Mouse (Mus musculus): Measurements from ENCODE around the gene Nbr1. TPM values are rescaled to one million over a fixed set of nuclear protein-coding genes. Genes with fewer than 3 reads are reported as not detected.

Gene Nbr1
- polyA plus RNA-seq, 1 experiment: 137 TPM

GRCm38 (mm10) chr11:101556541-101556940, 4.6 kb downstream of the Nbr1 start:
- no peak for TF ChIP-seq CTCF (IDR thresholded peaks at IDR 0.05; ENCODE audit: borderline replicate concordance, insufficient read depth, low read depth, low read length)
- no peak for TF ChIP-seq POLR2A (IDR thresholded peaks at IDR 0.05; ENCODE audit: borderline replicate concordance, insufficient read depth, low read length)
- H3K4me3 ChIP-seq (replicated peaks; ENCODE audit: insufficient read depth, low read depth, low read length): no peak overlapping the region
- WGBS: 71% methylated on average over 7 of the region's 7 CpGs
- H3K27me3 ChIP-seq (ENCODE audit: control insufficient read depth, insufficient read depth, low read length): no peaks in the 10 kb centered on the region
- H3K4me1 ChIP-seq (ENCODE audit: control insufficient read depth, insufficient read depth, low read length): no peaks in the 10 kb centered on the region
- H3K27ac ChIP-seq (ENCODE audit: insufficient read depth, low read length): no peak overlapping the region
- DNase-seq: no peak

GRCm38 (mm10) chr11:101556954-101557353, 5.0 kb downstream of the Nbr1 start:
- TF ChIP-seq POLR2A (IDR thresholded peaks at IDR 0.05; ENCODE audit: borderline replicate concordance, insufficient read depth, low read length) (no peak), CTCF (IDR thresholded peaks at IDR 0.05; ENCODE audit: borderline replicate concordance, insufficient read depth, low read depth, low read length) (no peak)
- 28% methylated on average over 2 of the region's 2 CpGs for WGBS
- DNase-seq: no peak

GRCm38 (mm10) chr11:101562391-101562790, 10.4 kb downstream of the Nbr1 start:
- WGBS: 16% methylated on average over 5 of the region's 5 CpGs
- no peak for TF ChIP-seq POLR2A (IDR thresholded peaks at IDR 0.05; ENCODE audit: borderline replicate concordance, insufficient read depth, low read length)
- TF ChIP-seq CTCF (IDR thresholded peaks at IDR 0.05; ENCODE audit: borderline replicate concordance, insufficient read depth, low read depth, low read length): peak; percentile 71
- no peak overlapping the region for H3K27ac ChIP-seq (ENCODE audit: insufficient read depth, low read length)
- H3K27me3 ChIP-seq (ENCODE audit: control insufficient read depth, insufficient read depth, low read length): no peaks in the 10 kb centered on the region
- DNase-seq: peak; percentile 30 to 34
- no peak overlapping the region for H3K4me3 ChIP-seq (replicated peaks; ENCODE audit: insufficient read depth, low read depth, low read length)
- H3K4me1 ChIP-seq (ENCODE audit: control insufficient read depth, insufficient read depth, low read length): no peaks in the 10 kb centered on the region

More at GRCm38 (mm10) chr11:101556954-101557353, 5.0 kb downstream of the Nbr1 start:
- Histone ChIP-seq H3K4me1 (ENCODE audit: control insufficient read depth, insufficient read depth, low read length) (no peaks in the 10 kb centered on the region), H3K27ac (ENCODE audit: insufficient read depth, low read length) (no peak overlapping the region), H3K4me3 (replicated peaks; ENCODE audit: insufficient read depth, low read depth, low read length) (no peak overlapping the region), H3K27me3 (ENCODE audit: control insufficient read depth, insufficient read depth, low read length) (no peaks in the 10 kb centered on the region)

GRCm38 (mm10) chr11:101568421-101568820, 16.5 kb downstream of the Nbr1 start:
- Histone ChIP-seq H3K27me3 (ENCODE audit: control insufficient read depth, insufficient read depth, low read length) (no peaks in the 10 kb centered on the region), H3K27ac (ENCODE audit: insufficient read depth, low read length) (no peak overlapping the region), H3K4me3 (replicated peaks; ENCODE audit: insufficient read depth, low read depth, low read length) (no peak overlapping the region), H3K4me1 (ENCODE audit: control insufficient read depth, insufficient read depth, low read length) (no peaks in the 10 kb centered on the region)
- WGBS: 89% methylated on average over 3 of the region's 3 CpGs
- no peak for TF ChIP-seq CTCF (IDR thresholded peaks at IDR 0.05; ENCODE audit: borderline replicate concordance, insufficient read depth, low read depth, low read length)
- TF ChIP-seq POLR2A (IDR thresholded peaks at IDR 0.05; ENCODE audit: borderline replicate concordance, insufficient read depth, low read length): no peak
- DNase-seq: no peak

- no peaks in the 10 kb centered on the region for H3K4me1 ChIP-seq (ENCODE audit: control insufficient read depth, insufficient read depth, low read length)
- no peaks in the 10 kb centered on the region for H3K27me3 ChIP-seq (ENCODE audit: control insufficient read depth, insufficient read depth, low read length)
- TF ChIP-seq CTCF (IDR thresholded peaks at IDR 0.05; ENCODE audit: borderline replicate concordance, insufficient read depth, low read depth, low read length) (0 out of 2 replicates have a peak, but pooled peaks have one; percentile 5), POLR2A (IDR thresholded peaks at IDR 0.05; ENCODE audit: borderline replicate concordance, insufficient read depth, low read length) (no peak)
- 75% methylated on average over 6 of the region's 6 CpGs for WGBS
- no peak for DNase-seq
- H3K4me3 ChIP-seq (replicated peaks; ENCODE audit: insufficient read depth, low read depth, low read length): no peak overlapping the region
- no peak overlapping the region for H3K27ac ChIP-seq (ENCODE audit: insufficient read depth, low read length)
These were observed 24.2 kb downstream of the Nbr1 start for GRCm38 (mm10) chr11:101576116-101576515.

DNA sequence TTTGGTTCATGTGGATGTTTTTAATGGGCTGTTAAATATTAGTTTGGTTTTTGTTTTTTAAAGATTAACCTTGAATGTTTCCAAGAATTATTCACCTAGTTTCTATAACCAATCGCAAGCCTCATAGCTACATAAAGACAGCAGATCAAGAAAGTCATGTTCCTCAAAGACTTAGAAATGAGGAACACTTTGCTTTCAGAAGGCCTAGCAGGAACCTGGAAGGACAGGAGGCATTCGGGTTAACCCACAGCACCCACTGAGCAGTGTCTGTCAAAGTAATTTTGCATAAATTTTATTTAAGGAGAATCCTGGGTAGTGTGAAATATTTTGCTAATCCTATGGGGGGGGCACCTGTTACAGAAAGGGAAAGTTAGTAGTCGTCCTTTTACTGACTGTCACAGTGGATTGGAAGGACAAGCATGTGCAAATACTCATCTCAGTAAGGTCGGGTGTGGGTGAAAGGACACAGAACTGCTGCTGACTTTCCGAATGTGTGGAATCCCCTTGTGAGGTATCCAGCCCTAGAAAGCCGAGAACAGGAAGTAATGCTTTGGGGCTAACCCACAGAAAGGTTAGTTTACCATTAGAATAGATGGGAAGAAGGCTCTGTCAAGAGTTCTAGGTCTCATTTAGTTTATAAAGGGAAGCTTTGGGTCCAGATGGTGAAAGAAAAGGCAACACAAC, 29.3 kb downstream of the Nbr1 start:
- Histone ChIP-seq H3K4me3 (replicated peaks; ENCODE audit: insufficient read depth, low read depth, low read length) (no peak overlapping the region), H3K27ac (ENCODE audit: insufficient read depth, low read length) (no peak overlapping the region), H3K4me1 (ENCODE audit: control insufficient read depth, insufficient read depth, low read length) (no peaks in the 10 kb centered on the region; the same call in 1 of the 2 replicates), H3K27me3 (ENCODE audit: control insufficient read depth, insufficient read depth, low read length) (no peaks in the 10 kb centered on the region)
- DNase-seq: no peak
- no peak for TF ChIP-seq CTCF (IDR thresholded peaks at IDR 0.05; ENCODE audit: borderline replicate concordance, insufficient read depth, low read depth, low read length)
- no peak for TF ChIP-seq POLR2A (IDR thresholded peaks at IDR 0.05; ENCODE audit: borderline replicate concordance, insufficient read depth, low read length)
- 73% methylated on average over 6 of the region's 6 CpGs for WGBS

DNA sequence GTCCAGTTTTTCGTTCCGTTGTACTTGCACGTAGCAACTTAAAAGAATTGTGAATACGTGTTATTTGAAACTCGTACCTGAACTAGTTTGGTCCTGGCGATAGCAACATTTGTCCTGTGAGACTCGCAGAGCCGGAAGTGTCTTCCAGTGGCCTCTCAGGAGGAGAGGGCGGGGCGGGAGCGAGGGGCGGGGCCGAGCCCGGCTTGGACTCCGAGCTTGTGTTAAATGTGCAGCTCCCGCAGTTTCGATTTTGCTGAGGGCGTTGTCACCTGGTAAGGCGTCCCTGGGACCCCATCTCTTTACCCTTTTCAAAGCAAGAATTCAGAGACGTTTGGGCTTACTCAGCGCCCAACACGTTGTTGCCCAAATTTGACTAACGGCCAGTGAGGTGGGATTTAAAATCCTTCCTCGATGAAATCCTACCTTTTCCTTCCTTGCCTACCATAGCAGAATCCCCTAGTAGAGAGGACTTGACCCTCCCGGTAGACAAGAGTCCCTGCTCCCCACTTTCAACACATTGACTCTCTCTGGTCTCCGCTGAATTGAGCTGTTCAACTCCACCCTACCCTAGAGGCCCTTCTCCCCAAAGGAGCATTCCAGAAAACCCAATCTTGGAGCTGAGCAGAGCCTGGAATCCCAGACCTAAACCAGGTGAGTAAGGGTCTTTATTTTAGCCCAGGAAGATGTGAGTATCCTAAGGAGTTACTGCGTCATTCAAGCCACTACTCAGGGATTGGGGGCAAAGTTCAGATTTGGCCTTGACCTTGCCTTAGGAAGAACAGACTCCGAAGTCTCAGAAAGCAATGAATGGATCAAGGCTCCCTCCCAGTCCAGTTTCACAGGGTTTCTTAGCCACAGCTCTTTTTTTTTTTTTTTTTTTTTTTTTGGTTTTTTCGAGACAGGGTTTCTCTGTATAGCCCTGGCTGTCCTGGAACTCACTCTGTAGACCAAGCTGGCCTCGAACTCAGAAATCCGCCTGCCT, 30.4 kb downstream of the Nbr1 start, which contains the start of gene Tmem106a:
Tmem106a (plus strand) TSS at position 189 of the 982 bp plus-strand sequence.
- peak within 1 kb of the TSS; percentile 29 for H3K4me3 ChIP-seq (replicated peaks; ENCODE audit: insufficient read depth, low read depth, low read length)
- no peaks in the 10 kb centered on the region; the same call in 1 of the 2 replicates for H3K4me1 ChIP-seq (ENCODE audit: control insufficient read depth, insufficient read depth, low read length)
- TF ChIP-seq POLR2A (IDR thresholded peaks at IDR 0.05; ENCODE audit: borderline replicate concordance, insufficient read depth, low read length): no peak
- no peak for TF ChIP-seq CTCF (IDR thresholded peaks at IDR 0.05; ENCODE audit: borderline replicate concordance, insufficient read depth, low read depth, low read length)
- H3K27me3 ChIP-seq (ENCODE audit: control insufficient read depth, insufficient read depth, low read length): no peaks in the 10 kb centered on the region
- DNase-seq: no peak
- 26% methylated on average over 31 of the region's 31 CpGs for WGBS
- no peak within 1 kb of the TSS for H3K27ac ChIP-seq (ENCODE audit: insufficient read depth, low read length)

Measured in cerebellum, adult 2 months (tissue).